Comparison of ENCODE assay signal across 1 mouse cellular context in genomic region chr10:120217099-120217498, GRCm38 (mm10). TPM values are rescaled to one million over a fixed set of nuclear protein-coding genes. Genes with fewer than 3 reads are reported as not detected.
"Had no signal": no experiment of that assay in that cellular context is flagged by ENCODE, and none has a peak within 500 bp of the region (broad histone marks: within the 10 kb centered on the region; RNA-seq: fewer than 3 reads in every experiment).

No protein-coding gene starts in this region.

RNA-seq across cellular contexts. Expression of gene Irak3, which starts 15.2 kb away (rescaled TPM):
- polyA plus RNA-seq: erythroblast, embryonic 14.5 days had no signal
